Mouse (Mus musculus) megakaryocyte progenitor cell, adult 5-6 weeks (primary cell): Measurements from ENCODE around the gene Defb47. TPM values are rescaled to one million over a fixed set of nuclear protein-coding genes. Genes with fewer than 3 reads are reported as not detected.

Experiments
- total RNA-seq, 2 experiments: library from RNA; stranded (forward) in 1 of 2; stranded (reverse) in 1 of 2; fragments of 157-497, 149-512 nt in 1 of 2; fragments of 200-1000 nt in 1 of 2; gene quantifications; 2 replicates each; pipeline versions ENCODE4 v1.2.3 to v1.2.4; 2015 to 2017

The Defb47 gene
- total RNA-seq, 2 experiments from 2014 or later = not detected

Other genes starting within 250 kb of the Defb47 start
- 55.1 and 62.4 TPM in 2 replicates for gene Ints6, start 236.9 kb upstream of the Defb47 start, total RNA-seq (2015)
- 77.3 and 85.7 TPM in 2 replicates for gene Ints6, start 236.9 kb upstream of the Defb47 start, total RNA-seq (2017)
- 18.2 and 19.6 TPM in 2 replicates for gene Wdfy2, start 160.4 kb upstream of the Defb47 start, total RNA-seq (2015)
- 22.1 and 24.2 TPM in 2 replicates for gene Wdfy2, start 160.4 kb upstream of the Defb47 start, total RNA-seq (2017)
- gene Defb48, start 13.6 kb upstream of the Defb47 start, total RNA-seq (2015) = not detected in 2 replicates
- not detected in 2 replicates for gene Defb48, start 13.6 kb upstream of the Defb47 start, total RNA-seq (2017)
- gene Defb43, start 13.7 kb downstream of the Defb47 start, total RNA-seq (2015) = not detected in 2 replicates
- not detected in 2 replicates for gene Defb43, start 13.7 kb downstream of the Defb47 start, total RNA-seq (2017)
- gene Defb42, start 48.9 kb downstream of the Defb47 start, total RNA-seq (2015) = not detected in 2 replicates
- gene Defb42, start 48.9 kb downstream of the Defb47 start, total RNA-seq (2017) = not detected in 2 replicates
- not detected in 2 replicates for gene Defb30, start 51.9 kb downstream of the Defb47 start, total RNA-seq (2015)
- not detected in 2 replicates for gene Defb30, start 51.9 kb downstream of the Defb47 start, total RNA-seq (2017)